Mouse (Mus musculus): ENCODE results near the gene Fam155a. TPM values are rescaled to one million over a fixed set of nuclear protein-coding genes. Genes with fewer than 3 reads are reported as not detected.
A peak's percentile ranks its signal among the peaks of the same experiment; 100 is the strongest.

The Fam155a gene
- total RNA-seq, 4 experiments from 2014 or later: not detected

DNA sequence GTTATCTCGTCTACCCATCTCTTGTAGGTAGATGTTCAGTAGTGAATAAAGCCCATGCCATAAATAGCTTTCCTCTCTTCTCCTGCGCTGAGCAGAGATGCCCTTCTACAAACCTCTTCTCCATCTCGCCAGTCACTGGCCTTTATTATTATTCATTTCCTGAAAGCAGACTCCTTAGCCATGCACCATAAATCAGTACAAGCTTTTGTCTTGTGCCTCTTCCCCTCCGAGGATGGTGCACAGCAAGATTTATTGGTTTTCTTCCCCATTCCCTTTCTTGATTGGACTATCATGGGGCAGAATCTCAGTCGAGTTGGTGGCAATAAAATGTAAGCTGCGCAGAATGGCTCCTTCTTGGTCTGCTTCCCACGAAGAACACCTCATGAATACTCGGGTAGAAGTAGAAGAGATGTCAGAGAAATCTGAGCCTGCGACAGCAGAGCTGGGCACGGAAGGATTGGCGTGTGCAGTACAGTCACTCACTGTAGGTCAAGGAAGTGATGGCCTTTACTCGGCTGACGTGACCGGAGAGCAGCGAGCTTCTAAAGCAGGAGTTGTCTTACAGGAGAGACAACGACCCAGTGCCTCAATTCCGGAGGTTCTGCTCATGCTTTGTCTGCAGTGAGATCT is 590.2 kb downstream of the Fam155a start:
- DNase-seq (ENCODE audit: low spot score): no peak

DNA sequence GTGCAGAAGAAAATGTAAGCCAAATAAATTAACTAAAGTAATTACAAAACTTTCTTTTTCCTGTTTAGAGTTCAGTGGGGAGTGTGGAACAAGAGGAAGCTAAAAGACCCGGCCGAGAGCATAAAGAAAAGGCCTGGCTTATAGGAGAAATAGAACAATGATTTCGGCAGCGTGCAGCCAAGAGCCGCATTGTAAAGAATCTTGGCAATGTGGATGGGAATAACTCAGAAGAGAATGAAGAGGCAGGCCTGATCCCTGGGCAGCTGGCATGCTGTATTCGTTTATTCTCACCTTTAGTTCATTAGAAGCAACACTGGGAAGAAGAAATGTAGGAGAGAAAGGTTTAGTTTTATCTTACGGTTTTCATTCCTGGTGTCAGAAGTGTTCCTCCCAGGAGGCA is 594.0 kb downstream of the Fam155a start:
- DNase-seq (ENCODE audit: low spot score): no peak

DNA sequence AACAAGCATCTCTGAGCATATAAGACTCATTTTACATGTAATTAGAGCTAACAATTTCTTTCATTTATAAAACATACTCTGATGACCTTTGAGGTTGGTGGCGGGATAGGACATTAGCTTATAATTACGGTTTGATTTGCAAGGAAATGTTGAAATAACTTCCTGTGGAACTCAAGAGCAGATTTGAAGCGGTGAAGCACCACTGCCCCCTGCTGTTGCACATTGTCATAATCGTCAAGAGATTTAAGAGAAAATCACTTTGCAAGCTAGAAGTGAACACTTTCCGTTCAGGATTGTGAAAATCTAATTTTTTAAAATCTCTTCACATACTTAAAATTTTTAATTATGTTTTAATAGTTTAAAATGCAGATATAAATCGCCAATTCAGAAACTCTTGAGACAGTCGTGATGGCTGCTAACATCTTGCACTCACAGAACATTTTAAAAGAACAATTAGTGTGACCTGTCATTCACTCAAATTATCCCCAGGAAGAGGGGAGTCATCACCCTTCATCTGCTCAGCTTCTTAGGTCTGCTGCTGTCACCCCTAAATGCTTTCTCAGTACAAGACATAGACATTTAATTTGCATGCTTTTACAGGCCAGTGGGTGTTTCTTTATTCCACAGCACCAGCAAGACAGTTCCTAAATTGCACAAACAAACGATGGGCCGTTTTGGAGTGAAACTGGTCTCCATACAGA is 595.9 kb downstream of the Fam155a start:
- peak; percentile 54 for DNase-seq (ENCODE audit: low spot score)

- no peak for DNase-seq (ENCODE audit: low spot score)
Measured at GRCm38 (mm10) chr8:9171848-9172247, 599.1 kb downstream of the Fam155a start.

GRCm38 (mm10) chr8:9167995-9168394 is 603.0 kb downstream of the Fam155a start:
- DNase-seq (ENCODE audit: low spot score): no peak

DNA sequence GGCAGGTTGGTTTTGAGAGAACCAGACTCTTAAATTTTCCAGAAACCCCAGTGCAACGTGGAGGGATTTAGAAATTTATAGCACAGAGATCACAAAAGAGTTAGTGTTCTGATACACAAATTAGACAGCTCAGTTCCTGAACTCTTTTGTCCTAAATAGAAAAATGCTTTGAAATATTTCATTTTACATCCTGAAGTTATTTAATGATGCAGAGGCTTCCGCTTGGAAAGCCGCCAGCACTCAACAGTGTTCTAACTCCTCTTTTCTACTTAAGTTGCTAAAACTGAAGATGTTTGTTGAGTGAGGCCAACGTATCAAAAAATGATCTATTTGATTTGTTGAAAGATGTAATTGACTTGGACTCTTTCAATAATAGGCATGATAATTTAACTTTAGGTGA is 609.4 kb downstream of the Fam155a start:
- DNase-seq (ENCODE audit: low spot score): no peak

DNA sequence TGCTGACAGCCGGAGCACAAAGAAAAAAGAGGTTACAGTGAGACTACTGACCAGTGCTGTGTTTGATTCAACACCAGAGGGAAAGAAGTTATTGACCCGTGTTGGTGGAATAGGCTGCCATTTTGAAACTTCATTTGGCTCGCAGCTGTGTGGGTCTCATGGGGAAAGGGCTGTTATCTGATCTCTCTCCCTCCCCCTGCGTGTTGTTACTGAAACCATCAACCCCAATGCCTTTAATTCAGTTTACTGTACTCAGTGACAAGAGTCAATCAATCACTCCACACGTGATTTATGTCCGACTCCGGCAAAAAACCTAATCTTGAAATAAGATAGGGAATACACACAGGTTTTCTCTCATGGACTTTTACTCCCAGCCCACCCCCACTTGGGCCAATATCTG is 611.6 kb downstream of the Fam155a start:
- DNase-seq (ENCODE audit: low spot score): no peak

DNA sequence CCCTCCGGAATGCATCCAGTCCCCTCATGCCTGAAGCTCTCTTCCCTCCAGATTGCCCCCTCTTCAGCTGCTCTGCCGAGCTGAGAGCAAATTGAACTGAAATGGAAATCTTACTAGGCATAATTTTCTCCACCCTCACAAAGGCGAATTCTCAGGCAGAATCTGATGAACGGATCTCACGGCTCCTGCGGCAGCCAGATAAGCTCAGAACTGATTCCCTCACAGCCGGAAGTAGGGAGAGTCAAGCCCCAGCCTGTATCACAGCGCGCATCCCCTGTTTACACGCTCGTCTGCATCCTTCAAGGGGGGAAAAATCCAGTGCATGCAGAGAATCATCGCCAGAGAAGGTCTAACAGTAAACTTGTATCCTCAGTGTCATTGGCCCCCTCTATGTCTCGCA is 612.3 kb downstream of the Fam155a start:
- DNase-seq (ENCODE audit: low spot score): no peak

- no peak for DNase-seq (ENCODE audit: low spot score)
Measured at GRCm38 (mm10) chr8:9157141-9157781, 613.7 kb downstream of the Fam155a start.

Small RNAs within 50 kb of the gene (microRNA-seq; reads per million reads assigned to microRNA genes)
- gene Gm47312: not detected

Other genes with a start within 250 kb of the Fam155a start
- gene Gm10217, start 93.1 kb upstream of the Fam155a start, total RNA-seq (2022): not detected
- gene Lig4, start 206.5 kb upstream of the Fam155a start, total RNA-seq (2022): 1 to 10 TPM; 4.6 to 6.3 (median 5.9) TPM
- 1 to 10 TPM; 8.5 to 9.5 (median 9.2) TPM for gene Abhd13, start 206.5 kb upstream of the Fam155a start, total RNA-seq (2022)
- 1 to 10 TPM; 5.1 to 7.8 (median 5.7) TPM for gene Tnfsf13b, start 235.3 kb upstream of the Fam155a start, total RNA-seq (2022)